Comparison of ENCODE assay signal across 9 mouse cellular contexts in the genomic region with DNA sequence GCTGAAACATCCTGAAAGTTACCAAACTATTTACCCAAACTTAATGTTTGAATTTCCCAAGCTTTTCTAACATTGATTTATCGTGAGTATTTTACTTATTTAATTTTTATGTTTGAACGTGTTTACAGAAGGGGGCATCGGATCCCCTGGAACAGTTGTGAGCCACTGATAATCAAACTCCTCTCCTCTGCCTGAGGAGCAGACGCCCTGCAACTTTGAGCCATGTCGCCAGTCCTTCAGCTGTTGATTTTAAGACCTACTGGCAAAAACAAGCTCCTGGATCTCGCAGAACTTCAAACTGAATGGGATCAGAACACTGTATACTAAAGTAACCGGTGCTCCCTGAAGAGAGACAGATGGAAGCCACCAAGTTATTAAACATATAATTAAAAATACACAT. TPM values are rescaled to one million over a fixed set of nuclear protein-coding genes. Genes with fewer than 3 reads are reported as not detected.
A peak's percentile ranks its signal among the peaks of the same experiment; 100 is the strongest.
DNase-seq lines count a peak whose midpoint lies in the region; ATAC-seq and TF ChIP-seq lines count a peak whose summit lies in the region.
"Had no signal": no experiment of that assay in that cellular context is flagged by ENCODE, and none has a peak within 500 bp of the region (broad histone marks: within the 10 kb centered on the region; RNA-seq: fewer than 3 reads in every experiment).

No protein-coding gene starts in this region.

- TF ChIP-seq POLR2A in ES-Bruce4 (IDR thresholded peaks at IDR 0.05; ENCODE audit: insufficient read depth, low read length): no peak

- H3K4me2 ChIP-seq in forebrain, embryonic 15.5 days (replicated peaks): peak overlapping the region; percentile 23; the same call in 1 of the 2 replicates

- no peak overlapping the region for H3K27ac ChIP-seq in ES-Bruce4 (ENCODE audit: insufficient read depth, low read length)
- no peak overlapping the region for H3K27ac ChIP-seq in forebrain, embryonic 15.5 days (replicated peaks)

- no peak for TF ChIP-seq CTCF in ES-Bruce4 (IDR thresholded peaks at IDR 0.05; ENCODE audit: low read depth, low read length)

- ATAC-seq in forebrain, embryonic 15.5 days (replicated peaks): no peak

- no peak for TF ChIP-seq EP300 in ES-Bruce4 (IDR thresholded peaks at IDR 0.05; ENCODE audit: insufficient read depth, low read depth, low read length)

- H3K9me3 ChIP-seq in ES-Bruce4 (replicated peaks; ENCODE audit: control insufficient read depth, insufficient read depth, low read length, poor library complexity, severe bottlenecking): no peaks in the 10 kb centered on the region
- no peaks in the 10 kb centered on the region for H3K9me3 ChIP-seq in forebrain, embryonic 15.5 days

- no peaks in the 10 kb centered on the region for H3K4me1 ChIP-seq in ES-Bruce4 (ENCODE audit: control insufficient read depth, insufficient read depth, low read length)
- H3K4me1 ChIP-seq in forebrain, embryonic 15.5 days: peaks cover 20% of the 10 kb centered on the region

- H3K4me3 ChIP-seq in ES-Bruce4 (ENCODE audit: low read depth, low read length): no peak overlapping the region
- H3K4me3 ChIP-seq in forebrain, embryonic 15.5 days: peak overlapping the region; percentile 58; the same call in 1 of the 2 replicates

- H3K27me3 ChIP-seq in ES-Bruce4 (ENCODE audit: control insufficient read depth, insufficient read depth, low read length, poor library complexity, severe bottlenecking): no peaks in the 10 kb centered on the region
- no peaks in the 10 kb centered on the region for H3K27me3 ChIP-seq in forebrain, embryonic 15.5 days

- DNase-seq in adrenal gland, postnatal 36 days: peak; percentile 13 to 21
- DNase-seq in adrenal gland, adult 18-20 months (ENCODE audit: low spot score in 2 of 2): no peak
- peak; percentile 70 for DNase-seq in liver
- DNase-seq in cerebellum, adult 11-12 months: no peak
- no peak for DNase-seq in right cerebral cortex, adult 18-20 months
- DNase-seq in thymus, postnatal 4 days: no peak

- H3K36me3 ChIP-seq in ES-Bruce4 (ENCODE audit: control insufficient read depth, insufficient read depth, low read length, poor library complexity, severe bottlenecking): peaks cover 21% of the 10 kb centered on the region
- H3K36me3 ChIP-seq in forebrain, embryonic 15.5 days: 0 out of 2 replicates have a peak, but pooled peaks cover 6% of the 10 kb centered on the region

- H3K9ac ChIP-seq in ES-Bruce4 (ENCODE audit: low read depth, poor library complexity, severe bottlenecking): peak overlapping the region; percentile 37; the same call in 1 of the 2 replicates
- no peak overlapping the region for H3K9ac ChIP-seq in forebrain, embryonic 15.5 days (replicated peaks)

- 28% methylated on average over 7 of the region's 7 CpGs for WGBS in forebrain, embryonic 15.5 days

RNA-seq across cellular contexts. Expression of gene Spc25, which starts 0.5 kb away (rescaled TPM):
- 1 to 10 TPM; 3.7 to 4.1 TPM for total RNA-seq in adrenal gland, postnatal 36 days (2021)
- 1 to 10 TPM; 1.4 TPM for total RNA-seq in adrenal gland, adult 18-20 months (2021)
- 113 and 125 TPM in 2 replicates for polyA plus RNA-seq in ES-Bruce4 (2011; ENCODE audit: insufficient read depth, insufficient read length, low read depth, missing spikeins)
- polyA plus RNA-seq in forebrain, embryonic 15.5 days (2015; fragmentation: Nextera tagmentation; extraction: Ambion mirVana): 101 and 105 TPM in 2 replicates

RNA-seq across cellular contexts. Expression of gene G6pc2, which starts 4.3 kb away (rescaled TPM):
- not detected for total RNA-seq in adrenal gland, postnatal 36 days (2021)
- not detected for total RNA-seq in adrenal gland, adult 18-20 months (2021)
- polyA plus RNA-seq in ES-Bruce4 (2011; ENCODE audit: insufficient read depth, insufficient read length, low read depth, missing spikeins): not detected in 2 replicates
- not detected in 2 replicates for polyA plus RNA-seq in forebrain, embryonic 15.5 days (2015; fragmentation: Nextera tagmentation; extraction: Ambion mirVana)
- total RNA-seq: heart, adult 18-20 months had no signal

Comparison
In these comparisons a context has a peak if more than half of its experiments do, and no peak if none do; other contexts are left out.
1. DNase-seq: peak in adrenal gland, postnatal 36 days (2 of 2) and liver (single experiment); none in adrenal gland, adult 18-20 months (0 of 2), cerebellum, adult 11-12 months (single experiment), right cerebral cortex, adult 18-20 months (single experiment) and thymus, postnatal 4 days (single experiment).